Mouse (Mus musculus) kidney, postnatal 0 days (tissue): Measurements from ENCODE around the gene Onecut3. TPM values are rescaled to one million over a fixed set of nuclear protein-coding genes. Genes with fewer than 3 reads are reported as not detected.

ENCODE experiments used
- ATAC-seq: fragments of 200-750 bp; cut with Nextera tagmentation; replicated peaks from 2 replicates; pipeline ENCODE4 v1.8.0; 2017; ENCODE audit warnings: low read depth, moderate number of reproducible peaks, moderate TSS enrichment, moderate library complexity; ENCODE audit not compliant: low FRiP score
- DNase-seq: peaks from one replicate; pipeline ENCODE4 v3.0.0-alpha.2; 2016; ENCODE audit warnings: low spot score
- H3K27ac ChIP-seq: fragments of 300-500 bp; sonication (generic); 2 replicates; pipeline ENCODE4 v1.5.1; 2014; ENCODE audit warnings: mild to moderate bottlenecking
- H3K27me3 ChIP-seq: fragments of 300-500 bp; sonication (generic); 2 replicates; pipeline ENCODE4 v1.6.1; 2014; ENCODE audit warnings: low read length, mixed read lengths; ENCODE audit not compliant: insufficient read depth
- H3K36me3 ChIP-seq: fragments of 300-500 bp; sonication (generic); 2 replicates; pipeline ENCODE4 v1.6.1; 2014; ENCODE audit warnings: low read length, mixed read lengths; ENCODE audit not compliant: insufficient read depth
- H3K4me1 ChIP-seq: fragments of 300-500 bp; sonication (generic); replicated peaks from 2 replicates; pipeline ENCODE4 v1.6.1; 2014; ENCODE audit warnings: antibody characterized with exemption, low read length, mixed read lengths; ENCODE audit not compliant: insufficient read depth
- H3K4me2 ChIP-seq: fragments of 300-500 bp; sonication (generic); 2 replicates; pipeline ENCODE4 v1.6.1; 2014; ENCODE audit warnings: mild to moderate bottlenecking, low read length, moderate library complexity, mixed read lengths
- H3K4me3 ChIP-seq: fragments of 300-500 bp; sonication (generic); replicated peaks from 2 replicates; pipeline ENCODE4 v1.5.1; 2014; ENCODE audit warnings: low read depth, low read length
- H3K9ac ChIP-seq: fragments of 300-500 bp; sonication (generic); 2 replicates; pipeline ENCODE4 v1.6.1; 2014; ENCODE audit warnings: low read depth, low read length
- H3K9me3 ChIP-seq: fragments of 300-500 bp; sonication (generic); replicated peaks from 2 replicates; pipeline ENCODE4 v1.6.1; 2016; ENCODE audit warnings: low read length, inconsistent platforms, mixed read lengths
- CTCF ChIP-seq: IDR thresholded peaks from 2 replicates; pipeline ENCODE4 v1.5.1; 2016; ENCODE audit warnings: antibody characterized with exemption, low read depth, mild to moderate bottlenecking, moderate library complexity
- WGBS: fragments of 180-500 bp; shearing (Covaris S2); extraction: QIAGEN DNeasy Blood & Tissue Kit; methylation state at CpG from one replicate; pipeline ENCODE4 v1.1.7; 2014; 5-methylcytosine and 5-hydroxymethylcytosine counted together
- polyA plus RNA-seq: library from polyadenylated mRNA; unstranded; fragments of >200 nt; fragmentation: Nextera tagmentation; extraction: Ambion mirVana; gene quantifications from 2 replicates; pipeline ENCODE4 v1.2.1, GENCODE M21; 2015

Onecut3 gene
- polyA plus RNA-seq, 1 experiment from 2014 or later: not detected

- Histone ChIP-seq H3K36me3 (no peaks in the 10 kb centered on the region), H3K27ac (peak overlapping the region; percentile 54), H3K27me3 (no peaks in the 10 kb centered on the region), H3K9me3 (no peaks in the 10 kb centered on the region), H3K4me2 (no peak overlapping the region), H3K9ac (no peak overlapping the region), H3K4me1 (0 out of 2 replicates have a peak, but pooled peaks cover 8% of the 10 kb centered on the region), H3K4me3 (no peak overlapping the region)
- ATAC-seq: 0 out of 2 replicates have a peak, but pooled peaks have one; percentile 34
- TF ChIP-seq CTCF: no peak
- 54% methylated on average over 5 of the region's 5 CpGs for WGBS
- DNase-seq: no peak
Observed at GRCm38 (mm10) chr10:80465066-80465465, 29.6 kb upstream of the Onecut3 start.

- Histone ChIP-seq H3K27ac (no peak overlapping the region), H3K4me3 (peak overlapping the region; percentile 39), H3K9me3 (no peaks in the 10 kb centered on the region), H3K9ac (peak overlapping the region; percentile 51), H3K36me3 (no peaks in the 10 kb centered on the region), H3K27me3 (peaks cover 15% of the 10 kb centered on the region; the same call in 1 of the 2 replicates), H3K4me2 (peak overlapping the region; percentile 56), H3K4me1 (no peaks in the 10 kb centered on the region)
- ATAC-seq: peak; percentile 87
- TF ChIP-seq CTCF: no peak
- 1% methylated on average over 57 of the region's 58 CpGs for WGBS
- DNase-seq: peak; percentile 91
Observed at GRCm38 (mm10) chr10:80475290-80475959, 19.2 kb upstream of the Onecut3 start.

- Histone ChIP-seq H3K9me3 (no peaks in the 10 kb centered on the region), H3K27ac (no peak overlapping the region), H3K9ac (no peak overlapping the region), H3K4me2 (no peak overlapping the region), H3K27me3 (peaks cover 14% of the 10 kb centered on the region), H3K36me3 (no peaks in the 10 kb centered on the region), H3K4me3 (no peak overlapping the region), H3K4me1 (no peaks in the 10 kb centered on the region; the same call in 1 of the 2 replicates)
- WGBS: 67% methylated on average over 5 of the region's 5 CpGs
- DNase-seq (no peak), ATAC-seq (no peak)
- no peak for TF ChIP-seq CTCF
Observed at GRCm38 (mm10) chr10:80478531-80478930, 16.1 kb upstream of the Onecut3 start.

GRCm38 (mm10) chr10:80481002-80481401 lies 13.6 kb upstream of the Onecut3 start:
- no peak for TF ChIP-seq CTCF
- Histone ChIP-seq H3K27me3 (peaks cover 21% of the 10 kb centered on the region), H3K36me3 (no peaks in the 10 kb centered on the region), H3K27ac (no peak overlapping the region), H3K4me2 (no peak overlapping the region), H3K9me3 (no peaks in the 10 kb centered on the region), H3K4me1 (no peaks in the 10 kb centered on the region; the same call in 1 of the 2 replicates), H3K9ac (no peak overlapping the region), H3K4me3 (no peak overlapping the region)
- DNase-seq (no peak), ATAC-seq (no peak)
- 10% methylated on average over 5 of the region's 5 CpGs for WGBS

- no peak overlapping the region for H3K27ac ChIP-seq
- H3K9ac ChIP-seq: no peak overlapping the region
- H3K4me3 ChIP-seq: no peak overlapping the region
- ATAC-seq (no peak), DNase-seq (no peak)
- 74% methylated on average over 7 of the region's 7 CpGs for WGBS
- peaks cover 48% of the 10 kb centered on the region for H3K27me3 ChIP-seq
- no peak overlapping the region for H3K4me2 ChIP-seq
- no peaks in the 10 kb centered on the region for H3K9me3 ChIP-seq
- H3K36me3 ChIP-seq: no peaks in the 10 kb centered on the region
- no peaks in the 10 kb centered on the region for H3K4me1 ChIP-seq
- peak; percentile 40; the same call in 1 of the 2 replicates for TF ChIP-seq CTCF
Observed at GRCm38 (mm10) chr10:80486862-80487379, 7.7 kb upstream of the Onecut3 start.

GRCm38 (mm10) chr10:80490051-80490450 lies 4.6 kb upstream of the Onecut3 start:
- Histone ChIP-seq H3K27ac (no peak overlapping the region), H3K4me2 (no peak overlapping the region), H3K9me3 (no peaks in the 10 kb centered on the region), H3K36me3 (no peaks in the 10 kb centered on the region), H3K4me1 (peaks cover 6% of the 10 kb centered on the region), H3K27me3 (peaks cover 63% of the 10 kb centered on the region), H3K4me3 (no peak overlapping the region), H3K9ac (no peak overlapping the region)
- ATAC-seq (no peak), DNase-seq (no peak)
- TF ChIP-seq CTCF: no peak
- WGBS: under 1% methylated on average over 22 of the region's 22 CpGs
